In genomic region chrX:17571271-17571620, GRCm38 (mm10) we compare ENCODE assay signal across 8 mouse cellular contexts. TPM values are rescaled to one million over a fixed set of nuclear protein-coding genes. Genes with fewer than 3 reads are reported as not detected.
DNase-seq lines count a peak whose midpoint lies in the region; ATAC-seq and TF ChIP-seq lines count a peak whose summit lies in the region.

No protein-coding gene starts in this region.

- peak; percentile 7 for DNase-seq in embryo, embryonic 10 days (ENCODE audit: low spot score)
- no peak for DNase-seq in embryo, embryonic 11 days
- DNase-seq in testis, postnatal 14 days (ENCODE audit: low spot score), result no peak
- DNase-seq in right cerebral cortex, postnatal 25 days, result no peak
- no peak for DNase-seq in layer of hippocampus, adult 9-10 months (ENCODE audit: low spot score)
- DNase-seq in adrenal gland, postnatal 10 days, result no peak

- TF ChIP-seq CTCF in testis, adult 2 months (IDR thresholded peaks at IDR 0.05; ENCODE audit: control insufficient read depth, insufficient read depth, insufficient replicate concordance, low read depth, low read length), result no peak

- H3K4me3 ChIP-seq in testis, adult 2 months (ENCODE audit: control insufficient read depth, low read depth, low read length), result peak overlapping the region; percentile 91
- H3K4me3 ChIP-seq in liver, embryonic 12.5 days, result peak overlapping the region; percentile 65

- TF ChIP-seq POLR2A in testis, adult 2 months (IDR thresholded peaks at IDR 0.05; ENCODE audit: control insufficient read depth, low read depth, low read length), result no peak

- no peak for ATAC-seq in liver, embryonic 12.5 days

- H3K4me2 ChIP-seq in liver, embryonic 12.5 days, result peak overlapping the region; percentile 62

- H3K9ac ChIP-seq in liver, embryonic 12.5 days, result peak overlapping the region; percentile 73

- no peaks in the 10 kb centered on the region for H3K9me3 ChIP-seq in liver, embryonic 12.5 days (replicated peaks)

- no peaks in the 10 kb centered on the region for H3K27me3 ChIP-seq in testis, adult 2 months (ENCODE audit: control insufficient read depth, insufficient read depth, low read length)
- no peaks in the 10 kb centered on the region for H3K27me3 ChIP-seq in liver, embryonic 12.5 days (replicated peaks)

- H3K36me3 ChIP-seq in testis, adult 2 months (ENCODE audit: control insufficient read depth, insufficient read depth, low read length), result no peaks in the 10 kb centered on the region
- H3K36me3 ChIP-seq in liver, embryonic 12.5 days, result no peaks in the 10 kb centered on the region

- H3K4me1 ChIP-seq in testis, adult 2 months (ENCODE audit: control insufficient read depth, insufficient read depth, low read length), result no peaks in the 10 kb centered on the region; the same call in 1 of the 2 replicates
- no peaks in the 10 kb centered on the region for H3K4me1 ChIP-seq in liver, embryonic 12.5 days

- H3K27ac ChIP-seq in testis, adult 2 months (ENCODE audit: control insufficient read depth, insufficient read depth, low read depth, low read length), result peak overlapping the region; percentile 81
- H3K27ac ChIP-seq in liver, embryonic 12.5 days, result peak overlapping the region; percentile 65; the same call in 1 of the 2 replicates

- WGBS in liver, embryonic 12.5 days (ENCODE audit: insufficient replicate concordance), result 29% methylated on average over 10 of the region's 10 CpGs

RNA-seq across cellular contexts. Expression of gene Fundc1, which starts 0.9 kb away (rescaled TPM):
- polyA plus RNA-seq in testis, adult 2 months (2012; rRNA removed), result 1.6 and 2.1 TPM in 2 replicates
- 20.9 and 22.4 TPM in 2 replicates for polyA plus RNA-seq in liver, embryonic 12.5 days (2016; fragmentation: Nextera tagmentation; extraction: Ambion mirVana)
- total RNA-seq in adrenal gland, postnatal 10 days (2021), result 10 to 100 TPM; 32.5 to 39.5 TPM
